Mouse (Mus musculus): ENCODE data around the gene Plce1. TPM values are rescaled to one million over a fixed set of nuclear protein-coding genes. Genes with fewer than 3 reads are reported as not detected.

The Plce1 gene
- total and polyA plus RNA-seq, 3 experiments, result not detected

- H3K4me3 ChIP-seq (ENCODE audit: control insufficient read depth in 1 of 2, insufficient read depth in 1 of 2, low read depth in 2 of 2, low read length in 2 of 2), result no peak overlapping the region
- no peaks in the 10 kb centered on the region for H3K4me1 ChIP-seq (ENCODE audit: control insufficient read depth in 1 of 2, insufficient read depth in 2 of 2, low read length in 2 of 2)
- DNase-seq (ENCODE audit: low read depth, low spot score), result no peak
- H3K79me2 ChIP-seq (ENCODE audit: control insufficient read depth, insufficient read depth, low read length, poor library complexity), result no peaks in the 10 kb centered on the region
- TF ChIP-seq ZC3H11A (IDR thresholded peaks at IDR 0.05; ENCODE audit: low read depth, low read length) (no peak), TBP (IDR thresholded peaks at IDR 0.05; ENCODE audit: low read depth, low read length) (no peak), GABPA (IDR thresholded peaks at IDR 0.05; ENCODE audit: low read depth, low read length) (no peak), MYC (IDR thresholded peaks at IDR 0.05; ENCODE audit: low read depth, low read length) (no peak), GATA1 (IDR thresholded peaks at IDR 0.05; ENCODE audit: low read depth, low read length) (no peak), E2F4 (IDR thresholded peaks at IDR 0.05; ENCODE audit: borderline replicate concordance, low read depth, low read length) (no peak), JUND (IDR thresholded peaks at IDR 0.05; ENCODE audit: low read depth, low read length) (no peak), RAD21 (IDR thresholded peaks at IDR 0.05; ENCODE audit: low read depth, low read length) (no peak), SIN3A (IDR thresholded peaks at IDR 0.05; ENCODE audit: low read length) (no peak)
- H3K9me3 ChIP-seq (replicated peaks; ENCODE audit: insufficient read depth, low read length), result no peaks in the 10 kb centered on the region
- H3K9ac ChIP-seq (ENCODE audit: control insufficient read depth, low read depth, low read length, poor library complexity, severe bottlenecking), result no peak overlapping the region
- H3K27me3 ChIP-seq (ENCODE audit: control insufficient read depth in 1 of 2, insufficient read depth in 2 of 2, low read length in 2 of 2), result peaks cover 0 to 3% of the 10 kb centered on the region in 2 experiments; a peak in 3 of 4 replicates
- H3K27ac ChIP-seq (ENCODE audit: control insufficient read depth, low read depth, low read length), result no peak overlapping the region
- H3K36me3 ChIP-seq (ENCODE audit: control insufficient read depth in 1 of 2, insufficient read depth in 2 of 2, low read length in 2 of 2), result no peaks in the 10 kb centered on the region
Observed at GRCm38 (mm10) chr19:38690276-38690675, 209.4 kb downstream of the Plce1 start.

GRCm38 (mm10) chr19:38691533-38691932, 210.6 kb downstream of the Plce1 start:
- no peaks in the 10 kb centered on the region for H3K4me1 ChIP-seq (ENCODE audit: control insufficient read depth in 1 of 2, insufficient read depth in 2 of 2, low read length in 2 of 2)
- no peak overlapping the region for H3K27ac ChIP-seq (ENCODE audit: control insufficient read depth, low read depth, low read length)
- no peaks in the 10 kb centered on the region for H3K9me3 ChIP-seq (replicated peaks; ENCODE audit: insufficient read depth, low read length)
- no peak for TF ChIP-seq ZC3H11A (IDR thresholded peaks at IDR 0.05; ENCODE audit: low read depth, low read length)
- H3K9ac ChIP-seq (ENCODE audit: control insufficient read depth, low read depth, low read length, poor library complexity, severe bottlenecking), result no peak overlapping the region
- DNase-seq (ENCODE audit: low read depth, low spot score), result no peak
- H3K27me3 ChIP-seq (ENCODE audit: control insufficient read depth in 1 of 2, insufficient read depth in 2 of 2, low read length in 2 of 2), result no peaks in the 10 kb centered on the region; a peak in 1 of 4 replicates
- no peak overlapping the region for H3K4me3 ChIP-seq (ENCODE audit: control insufficient read depth in 1 of 2, insufficient read depth in 1 of 2, low read depth in 2 of 2, low read length in 2 of 2)
- H3K79me2 ChIP-seq (ENCODE audit: control insufficient read depth, insufficient read depth, low read length, poor library complexity), result no peaks in the 10 kb centered on the region
- H3K36me3 ChIP-seq (ENCODE audit: control insufficient read depth in 1 of 2, insufficient read depth in 2 of 2, low read length in 2 of 2), result no peaks in the 10 kb centered on the region

- Histone ChIP-seq H3K9ac (ENCODE audit: control insufficient read depth, low read depth, low read length, poor library complexity, severe bottlenecking) (no peak overlapping the region), H3K27ac (ENCODE audit: control insufficient read depth, low read depth, low read length) (no peak overlapping the region), H3K9me3 (replicated peaks; ENCODE audit: insufficient read depth, low read length) (no peaks in the 10 kb centered on the region), H3K79me2 (ENCODE audit: control insufficient read depth, insufficient read depth, low read length, poor library complexity) (no peaks in the 10 kb centered on the region), H3K27me3 (ENCODE audit: control insufficient read depth in 1 of 2, insufficient read depth in 2 of 2, low read length in 2 of 2) (no peaks in the 10 kb centered on the region; a peak in 1 of 4 replicates), H3K4me3 (ENCODE audit: control insufficient read depth in 1 of 2, insufficient read depth in 1 of 2, low read depth in 2 of 2, low read length in 2 of 2) (no peak overlapping the region), H3K4me1 (ENCODE audit: control insufficient read depth in 1 of 2, insufficient read depth in 2 of 2, low read length in 2 of 2) (no peaks in the 10 kb centered on the region), H3K36me3 (ENCODE audit: control insufficient read depth in 1 of 2, insufficient read depth in 2 of 2, low read length in 2 of 2) (no peaks in the 10 kb centered on the region)
- no peak for TF ChIP-seq CTCF (IDR thresholded peaks at IDR 0.05 in 2 of 3, conservative IDR thresholded peaks at IDR 0.05 in 1 of 3; ENCODE audit: control insufficient read depth in 1 of 3, insufficient read depth in 1 of 3, low read depth in 2 of 3, low read length in 3 of 3, poor library complexity in 1 of 3, severe bottlenecking in 1 of 3)
- TF ChIP-seq RAD21 (IDR thresholded peaks at IDR 0.05; ENCODE audit: low read depth, low read length), result no peak
- TF ChIP-seq TAL1 (IDR thresholded peaks at IDR 0.05; ENCODE audit: low read length), result no peak
- TF ChIP-seq GABPA (IDR thresholded peaks at IDR 0.05; ENCODE audit: low read depth, low read length), result no peak
- DNase-seq (ENCODE audit: low read depth, low spot score), result no peak
Observed at GRCm38 (mm10) chr19:38693331-38693730, 212.4 kb downstream of the Plce1 start.
